Mouse (Mus musculus) ES-Bruce4 (cell line): ENCODE measurements around the gene Bloc1s2. TPM values are rescaled to one million over a fixed set of nuclear protein-coding genes. Genes with fewer than 3 reads are reported as not detected.

Experiments
- H3K27ac ChIP-seq: 2 replicates; pipeline ENCODE4 v1.5.1; 2012; ENCODE audit warnings: low read length, inconsistent platforms; ENCODE audit not compliant: insufficient read depth
- H3K27me3 ChIP-seq: 2 replicates; pipeline ENCODE4 v1.6.1; 2012; ENCODE audit warnings: mild to moderate bottlenecking, low read length, inconsistent platforms; ENCODE audit not compliant: control insufficient read depth, poor library complexity, insufficient read depth, severe bottlenecking
- H3K36me3 ChIP-seq: 2 replicates; pipeline ENCODE4 v1.6.1; 2012; ENCODE audit warnings: inconsistent platforms, mild to moderate bottlenecking, low read length, moderate library complexity; ENCODE audit not compliant: control insufficient read depth, poor library complexity, insufficient read depth, severe bottlenecking
- H3K4me1 ChIP-seq: one replicate; pipeline ENCODE4 v1.8.1; 2011; ENCODE audit warnings: low read length; ENCODE audit not compliant: control insufficient read depth, insufficient read depth
- H3K4me3 ChIP-seq: 2 replicates; pipeline ENCODE4 v1.5.1; 2011; ENCODE audit warnings: low read depth, mild to moderate bottlenecking, low read length
- H3K9ac ChIP-seq: 2 replicates; pipeline ENCODE4 v1.6.1; 2012; ENCODE audit warnings: low read depth, mild to moderate bottlenecking, inconsistent platforms; ENCODE audit not compliant: poor library complexity, severe bottlenecking
- H3K9me3 ChIP-seq: replicated peaks from 2 replicates; pipeline ENCODE4 v1.6.1; 2012; ENCODE audit warnings: mild to moderate bottlenecking, low read length, inconsistent platforms; ENCODE audit not compliant: control insufficient read depth, poor library complexity, insufficient read depth, severe bottlenecking
- CTCF ChIP-seq: IDR thresholded peaks from one replicate; pipeline ENCODE4 v1.8.1; 2011; ENCODE audit warnings: low read depth, low read length
- EP300 ChIP-seq: IDR thresholded peaks from 2 replicates; pipeline ENCODE4 v1.6.1; 2011; ENCODE audit warnings: low read depth, low read length; ENCODE audit not compliant: insufficient read depth
- POLR2A ChIP-seq: IDR thresholded peaks from one replicate; pipeline ENCODE4 v1.8.1; 2011; ENCODE audit warnings: low read length; ENCODE audit not compliant: insufficient read depth
- polyA plus RNA-seq: library from polyadenylated mRNA; stranded (reverse); fragments of >200 nt; gene quantifications from 2 replicates; pipeline ENCODE4 v1.2.4, GENCODE M21; 2011; ENCODE audit warnings: low read depth; ENCODE audit not compliant: missing spikeins, insufficient read depth, insufficient read length

The Bloc1s2 gene
- polyA plus RNA-seq, 1 experiment, result 86.7 TPM

- TF ChIP-seq CTCF, result no peak
- TF ChIP-seq POLR2A, result peak; percentile 67
- H3K27ac ChIP-seq, result peak within 1 kb of the TSS; percentile 78
- H3K4me3 ChIP-seq, result peak within 1 kb of the TSS; percentile 88
- no peaks in the 10 kb centered on the region for H3K4me1 ChIP-seq
- no peaks in the 10 kb centered on the region for H3K27me3 ChIP-seq
- H3K9me3 ChIP-seq, result no peaks in the 10 kb centered on the region
- peaks cover 2% of the 10 kb centered on the region for H3K36me3 ChIP-seq
- H3K9ac ChIP-seq, result peak within 1 kb of the TSS; percentile 80
Observed at GRCm38 (mm10) chr19:44106831-44107660, 39.2 kb downstream of the Bloc1s2 start, which contains the start of gene Chuk. TSS of gene Chuk (minus strand) at chr19:44107480.

GRCm38 (mm10) chr19:44104393-44104792 lies 41.9 kb downstream of the Bloc1s2 start:
- H3K36me3 ChIP-seq, result peaks cover 8% of the 10 kb centered on the region
- no peaks in the 10 kb centered on the region for H3K27me3 ChIP-seq
- no peak for TF ChIP-seq CTCF
- TF ChIP-seq EP300, result no peak
- TF ChIP-seq POLR2A, result no peak

GRCm38 (mm10) chr19:44103001-44103400 lies 43.2 kb downstream of the Bloc1s2 start:
- H3K9ac ChIP-seq, result no peak overlapping the region
- H3K27me3 ChIP-seq, result no peaks in the 10 kb centered on the region
- peaks cover 8% of the 10 kb centered on the region for H3K36me3 ChIP-seq
- H3K4me1 ChIP-seq, result no peaks in the 10 kb centered on the region
- no peak overlapping the region for H3K4me3 ChIP-seq
- no peaks in the 10 kb centered on the region for H3K9me3 ChIP-seq
- TF ChIP-seq CTCF (no peak), EP300 (no peak), POLR2A (no peak)
- no peak overlapping the region for H3K27ac ChIP-seq

More at GRCm38 (mm10) chr19:44104393-44104792, 41.9 kb downstream of the Bloc1s2 start:
- Histone ChIP-seq H3K9ac (no peak overlapping the region), H3K4me1 (no peaks in the 10 kb centered on the region), H3K9me3 (no peaks in the 10 kb centered on the region), H3K27ac (no peak overlapping the region), H3K4me3 (no peak overlapping the region)

- no peak overlapping the region for H3K4me3 ChIP-seq
- TF ChIP-seq POLR2A, result no peak
- TF ChIP-seq EP300, result no peak
- TF ChIP-seq CTCF, result no peak
- no peaks in the 10 kb centered on the region for H3K9me3 ChIP-seq
- H3K36me3 ChIP-seq, result peaks cover 14% of the 10 kb centered on the region
- H3K27me3 ChIP-seq, result no peaks in the 10 kb centered on the region
- H3K9ac ChIP-seq, result no peak overlapping the region
- no peak overlapping the region for H3K27ac ChIP-seq
- H3K4me1 ChIP-seq, result no peaks in the 10 kb centered on the region
Observed at GRCm38 (mm10) chr19:44100840-44101239, 45.4 kb downstream of the Bloc1s2 start.

Other genes starting within 250 kb of the Bloc1s2 start
- gene Dnmbp, start 206.3 kb downstream of the Bloc1s2 start, polyA plus RNA-seq, result 18.3 and 18.6 TPM in 2 replicates
- gene Cpn1, start 159.9 kb downstream of the Bloc1s2 start, polyA plus RNA-seq, result 0.78 and 1.2 TPM in 2 replicates
- gene Cyp2c23, start 117.2 kb downstream of the Bloc1s2 start, polyA plus RNA-seq, result 0.31 TPM in 1 of 2 replicates, not detected in the other
- 23.2 and 28.0 TPM in 2 replicates for gene Erlin1, start 76.7 kb downstream of the Bloc1s2 start, polyA plus RNA-seq
- gene Chuk, start 39.0 kb downstream of the Bloc1s2 start, polyA plus RNA-seq, result 56.0 and 70.0 TPM in 2 replicates
- 34.7 and 39.2 TPM in 2 replicates for gene Cwf19l1, start 10.6 kb downstream of the Bloc1s2 start, polyA plus RNA-seq
- not detected in 2 replicates for gene Pkd2l1, start 46.0 kb upstream of the Bloc1s2 start, polyA plus RNA-seq
- gene Scd3, start 56.8 kb upstream of the Bloc1s2 start, polyA plus RNA-seq, result 2.0 and 3.3 TPM in 2 replicates
- gene Scd2, start 147.2 kb upstream of the Bloc1s2 start, polyA plus RNA-seq, result 329 and 359 TPM in 2 replicates
- 0.19 TPM in 1 of 2 replicates, not detected in the other for gene Scd4, start 186.6 kb upstream of the Bloc1s2 start, polyA plus RNA-seq